Mouse (Mus musculus) spleen, adult 2 months (tissue): ENCODE data around the gene Anapc7. TPM values are rescaled to one million over a fixed set of nuclear protein-coding genes. Genes with fewer than 3 reads are reported as not detected.
"Not testable (repeated sequence)": the region's sequence is repeated elsewhere in the genome, so short reads cannot be mapped to it uniquely, and the experiment has no call there.

Experiments
- DNase-seq, 2 experiments: peaks; one replicate each; pipeline versions ENCODE4 v3.0.0 to v3.0.0-alpha.2; 2012 to 2021; ENCODE audit warnings: low spot score in 2 of 2, low read depth in 1 of 2
- H3K27ac ChIP-seq: fragments of 200-500 bp; 2 replicates; pipeline ENCODE4 v1.5.1; 2012; ENCODE audit warnings: low read length, inconsistent platforms; ENCODE audit not compliant: insufficient read depth
- H3K27me3 ChIP-seq: fragments of 200-500 bp; 2 replicates; pipeline ENCODE4 v1.6.1; 2012; ENCODE audit warnings: mild to moderate bottlenecking, moderate library complexity, low read length, inconsistent platforms; ENCODE audit not compliant: control insufficient read depth, insufficient read depth
- H3K36me3 ChIP-seq: fragments of 200-500 bp; 2 replicates; pipeline ENCODE4 v1.6.1; 2012; ENCODE audit warnings: mild to moderate bottlenecking, low read length, inconsistent platforms; ENCODE audit not compliant: control insufficient read depth, insufficient read depth
- H3K4me1 ChIP-seq: fragments of 200-500 bp; 2 replicates; pipeline ENCODE4 v1.6.1; 2011; ENCODE audit warnings: inconsistent platforms; ENCODE audit not compliant: control insufficient read depth, insufficient read depth, insufficient read length
- H3K4me3 ChIP-seq: fragments of 200-500 bp; 2 replicates; pipeline ENCODE4 v1.5.1; 2011; ENCODE audit warnings: mild to moderate bottlenecking, inconsistent platforms; ENCODE audit not compliant: insufficient read depth, insufficient read length; ENCODE audit errors: extremely low read depth
- CTCF ChIP-seq: fragments of 200-500 bp; IDR thresholded peaks from 2 replicates; pipeline ENCODE4 v1.5.1; 2011; ENCODE audit warnings: mild to moderate bottlenecking, inconsistent platforms; ENCODE audit not compliant: insufficient read depth, insufficient read length, insufficient replicate concordance; ENCODE audit errors: extremely low read depth
- POLR2A ChIP-seq: fragments of 200-500 bp; IDR thresholded peaks from 2 replicates; pipeline ENCODE4 v1.6.1; 2011; ENCODE audit warnings: low read depth, low read length, inconsistent platforms
- WGBS: fragments of 180-500 bp; shearing (Covaris S2); methylation state at CpG from one replicate; pipeline ENCODE4 v1.1.7; 2018; 5-methylcytosine and 5-hydroxymethylcytosine counted together
- polyA plus RNA-seq: library from polyadenylated mRNA; depleted of rRNA; stranded (reverse); fragments of >200 nt; gene quantifications from 2 replicates; pipeline ENCODE4 v1.2.3, GENCODE M21; 2012

Anapc7 gene
- polyA plus RNA-seq, 1 experiment = 18.0 TPM

DNA sequence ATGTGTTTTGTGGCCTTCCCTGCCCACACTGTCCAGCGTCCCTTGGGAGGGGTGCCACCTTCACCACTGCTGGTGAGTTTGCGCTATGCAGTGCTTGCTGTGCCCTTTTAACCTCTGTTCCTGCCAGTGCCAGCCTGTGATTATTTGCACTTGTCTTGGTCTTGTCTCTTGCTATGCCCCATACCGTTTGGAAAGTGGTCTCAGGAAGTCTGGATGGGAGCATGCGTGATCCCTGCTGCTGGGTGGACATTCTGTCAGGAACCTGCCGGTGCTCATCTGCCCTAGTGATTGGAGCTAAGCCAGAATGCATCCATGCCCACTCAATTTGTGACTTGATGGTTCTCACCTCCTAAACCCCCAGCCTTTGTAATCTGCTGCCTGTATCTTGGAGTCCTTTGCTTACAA lies 29.4 kb downstream of the Anapc7 start:
- DNase-seq = no peak
- Histone ChIP-seq H3K4me1 (no peaks in the 10 kb centered on the region), H3K4me3 (no peak overlapping the region), H3K27me3 (no peaks in the 10 kb centered on the region), H3K27ac (no peak overlapping the region), H3K36me3 (peaks cover 20% of the 10 kb centered on the region)
- TF ChIP-seq CTCF (no peak), POLR2A (no peak)
- 84% methylated on average over 5 of the region's 5 CpGs for WGBS

DNA sequence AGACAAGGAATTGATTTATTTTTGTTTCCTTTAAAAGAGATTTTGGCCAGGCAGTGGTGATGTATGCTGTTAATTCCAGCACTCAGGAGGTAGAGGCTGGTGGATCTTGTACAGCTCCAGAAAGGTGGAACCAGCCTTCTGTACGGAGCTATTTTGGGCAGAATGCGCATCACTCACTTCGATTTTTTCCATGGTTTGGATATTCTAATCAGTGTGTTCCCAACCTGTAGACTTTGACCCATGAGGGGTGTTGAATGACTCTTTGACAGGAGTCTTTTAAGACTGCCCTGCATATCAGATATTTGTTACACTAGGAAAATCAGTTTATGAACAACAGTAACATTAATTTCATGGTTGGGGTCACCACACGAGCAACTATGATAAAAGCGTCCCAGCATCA lies 29.8 kb downstream of the Anapc7 start:
- Histone ChIP-seq H3K4me3 (no peak overlapping the region), H3K27me3 (no peaks in the 10 kb centered on the region), H3K36me3 (peaks cover 20% of the 10 kb centered on the region), H3K4me1 (no peaks in the 10 kb centered on the region), H3K27ac (no peak overlapping the region)
- no peak for TF ChIP-seq POLR2A
- no peak for TF ChIP-seq CTCF
- WGBS = 90% methylated on average over 5 of the region's 5 CpGs
- no peak for DNase-seq

DNA sequence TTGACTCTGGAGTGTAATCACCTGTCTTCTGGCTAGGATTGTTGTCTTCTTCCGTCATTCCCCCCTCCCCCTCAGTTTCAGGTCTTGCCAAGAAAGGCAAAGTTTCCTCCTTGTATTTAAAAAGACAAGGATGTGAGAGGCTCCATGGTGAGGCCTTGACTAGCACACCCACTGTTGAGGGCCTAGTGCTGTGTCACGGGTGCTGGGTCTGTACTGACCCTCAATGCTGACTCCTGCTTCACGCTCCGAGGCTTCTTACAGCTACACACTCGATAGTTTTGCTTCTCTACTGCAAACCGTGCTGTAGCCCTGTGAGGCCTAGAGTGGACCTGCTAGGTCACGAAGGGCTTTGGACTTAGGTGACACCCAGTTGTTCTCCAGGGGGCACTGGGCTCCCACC lies 30.7 kb downstream of the Anapc7 start:
- Histone ChIP-seq H3K36me3 (peaks cover 24% of the 10 kb centered on the region), H3K4me1 (no peaks in the 10 kb centered on the region), H3K27me3 (no peaks in the 10 kb centered on the region), H3K4me3 (no peak overlapping the region), H3K27ac (no peak overlapping the region)
- 87% methylated on average over 7 of the region's 7 CpGs for WGBS
- no peak for TF ChIP-seq CTCF
- no peak for TF ChIP-seq POLR2A
- no peak for DNase-seq

DNA sequence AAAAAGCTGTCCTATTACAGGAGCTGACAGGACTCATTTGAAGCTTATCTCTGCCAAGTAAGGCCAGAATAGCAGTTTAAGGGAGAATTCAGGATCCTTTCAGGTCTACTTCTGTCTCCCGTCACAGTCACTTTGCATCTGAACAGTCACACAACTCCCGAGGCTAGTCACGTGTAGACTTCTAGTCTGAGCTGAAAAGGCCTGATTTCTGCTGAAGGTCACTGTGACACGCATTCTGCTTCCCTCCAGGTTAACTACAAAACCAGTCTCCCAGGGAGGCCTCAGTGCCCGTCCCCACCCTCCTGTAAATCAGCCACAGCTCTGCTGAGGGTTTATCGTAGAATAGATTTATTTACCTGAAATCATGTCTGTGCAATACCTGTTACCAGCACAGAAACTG lies 31.7 kb downstream of the Anapc7 start:
- 92% methylated on average over 6 of the region's 6 CpGs for WGBS
- no peak for DNase-seq
- no peaks in the 10 kb centered on the region for H3K4me1 ChIP-seq
- no peaks in the 10 kb centered on the region for H3K27me3 ChIP-seq
- TF ChIP-seq CTCF = no peak
- TF ChIP-seq POLR2A = no peak
- no peak overlapping the region for H3K4me3 ChIP-seq
- H3K36me3 ChIP-seq = peaks cover 31% of the 10 kb centered on the region
- H3K27ac ChIP-seq = no peak overlapping the region

DNA sequence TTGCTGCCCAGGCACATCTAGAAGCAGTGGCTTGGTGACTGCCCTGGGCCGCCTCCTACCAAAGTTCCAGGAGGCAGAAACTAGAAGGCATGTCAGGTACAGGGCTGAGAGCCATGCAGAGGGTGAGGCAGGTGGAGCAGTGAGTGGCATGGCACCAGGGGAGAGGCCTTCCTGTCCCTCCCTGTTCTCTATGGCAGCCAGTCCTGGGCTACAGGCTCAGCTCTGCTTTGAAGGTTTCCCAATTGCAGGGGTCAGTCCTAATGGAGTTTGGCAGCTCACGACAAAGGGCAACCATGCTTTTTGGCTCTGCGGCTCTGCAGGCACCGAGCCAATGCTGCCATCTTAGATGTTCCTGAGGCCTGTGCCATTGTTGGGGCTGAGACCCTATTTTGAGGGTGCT lies 32.9 kb downstream of the Anapc7 start:
- no peak for DNase-seq
- Histone ChIP-seq H3K27ac (no peak overlapping the region), H3K36me3 (peaks cover 42% of the 10 kb centered on the region), H3K27me3 (no peaks in the 10 kb centered on the region), H3K4me1 (no peaks in the 10 kb centered on the region), H3K4me3 (no peak overlapping the region)
- WGBS = 96% methylated on average over 4 of the region's 4 CpGs
- no peak for TF ChIP-seq POLR2A
- TF ChIP-seq CTCF = no peak

DNA sequence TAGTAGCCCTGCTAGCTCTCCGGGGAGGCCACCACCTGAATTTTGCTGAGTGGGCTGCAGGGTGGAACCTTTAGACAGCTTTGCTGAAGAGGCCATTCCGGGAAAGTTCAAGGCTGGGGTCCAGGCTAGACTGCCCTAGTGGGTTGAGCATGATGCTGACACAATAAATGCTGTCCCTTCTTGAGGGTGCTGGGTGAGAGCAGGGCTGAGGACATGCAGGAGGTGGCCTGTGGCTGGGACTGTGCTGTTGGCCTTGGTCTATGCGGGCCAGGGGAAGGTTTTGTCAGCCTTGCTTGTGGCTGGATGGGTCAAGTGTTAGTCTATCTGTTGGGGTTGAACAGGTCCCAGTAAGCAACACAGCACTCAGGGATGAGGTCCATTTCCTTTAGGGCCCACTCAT lies 33.4 kb downstream of the Anapc7 start:
- H3K27ac ChIP-seq = no peak overlapping the region
- 93% methylated on average over 3 of the region's 3 CpGs for WGBS

DNA sequence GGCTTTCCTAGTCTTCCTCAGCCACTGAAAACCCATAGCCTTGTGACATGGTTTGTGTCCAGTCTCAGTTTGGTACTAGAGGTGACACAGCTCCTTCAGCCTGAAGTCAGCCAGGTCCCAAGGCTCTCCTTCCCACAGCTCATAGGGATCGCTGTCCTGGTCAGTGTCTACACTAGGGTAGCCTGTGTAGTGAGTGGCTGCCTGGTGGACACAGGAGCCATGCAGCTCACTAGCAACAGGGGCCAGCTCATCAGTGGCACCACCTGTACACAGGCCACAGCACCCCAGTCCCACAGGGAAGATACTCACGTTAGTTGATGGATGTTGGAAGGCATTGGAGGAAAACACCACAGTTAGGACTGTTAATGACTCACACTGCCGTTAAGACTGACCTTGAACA lies 34.1 kb downstream of the Anapc7 start:
- H3K27me3 ChIP-seq = no peaks in the 10 kb centered on the region
- no peak for DNase-seq
- H3K27ac ChIP-seq = no peak overlapping the region
- H3K36me3 ChIP-seq = peaks cover 50% of the 10 kb centered on the region
- no peaks in the 10 kb centered on the region for H3K4me1 ChIP-seq
- TF ChIP-seq CTCF (no peak), POLR2A (no peak)
- WGBS = 93% methylated on average over 3 of the region's 3 CpGs
- no peak overlapping the region for H3K4me3 ChIP-seq

More for the DNA sequence above, 33.4 kb downstream of the Anapc7 start:
- Histone ChIP-seq H3K27me3 (no peaks in the 10 kb centered on the region), H3K36me3 (peaks cover 46% of the 10 kb centered on the region), H3K4me3 (no peak overlapping the region), H3K4me1 (no peaks in the 10 kb centered on the region)
- no peak for DNase-seq
- no peak for TF ChIP-seq CTCF
- TF ChIP-seq POLR2A = no peak

DNA sequence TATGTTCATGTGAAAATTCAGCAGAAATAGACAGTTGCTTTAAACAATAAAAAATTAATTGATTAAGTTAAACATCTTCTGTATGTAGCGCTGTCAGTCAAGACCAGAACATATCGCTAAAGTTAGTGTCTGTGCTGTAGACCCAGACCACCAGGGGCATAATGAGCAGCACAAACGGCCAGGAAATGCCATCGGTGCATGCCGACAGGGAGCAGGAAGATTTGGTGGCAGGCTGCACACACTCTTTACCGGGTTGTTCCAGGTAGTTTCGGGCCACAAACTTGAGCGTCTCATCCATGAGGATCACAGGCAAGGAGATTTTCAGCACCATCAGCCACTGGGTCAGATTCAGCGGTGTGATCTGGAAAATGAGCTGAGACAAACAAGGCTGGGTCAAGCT lies 35.6 kb downstream of the Anapc7 start:
- DNase-seq, H3K27me3 ChIP-seq, H3K27ac ChIP-seq, H3K4me3 ChIP-seq, H3K4me1 ChIP-seq: not testable (repeated sequence)
- H3K36me3 ChIP-seq = peaks cover 59% of the 10 kb centered on the region
- WGBS = 92% methylated on average over 9 of the region's 9 CpGs
